Mouse (Mus musculus): ENCODE data around the gene Arl11. TPM values are rescaled to one million over a fixed set of nuclear protein-coding genes. Genes with fewer than 3 reads are reported as not detected.
"Not testable (repeated sequence)": the region's sequence is repeated elsewhere in the genome, so short reads cannot be mapped to it uniquely, and the experiment has no call there.

Arl11 gene
- polyA plus RNA-seq, 1 experiment from 2014 or later = 0.17 TPM

- Histone ChIP-seq H3K4me3 (no peak overlapping the region), H3K27me3 (no peaks in the 10 kb centered on the region), H3K4me1 (replicated peaks) (no peaks in the 10 kb centered on the region), H3K9ac (no peak overlapping the region), H3K36me3 (no peaks in the 10 kb centered on the region), H3K4me2 (no peak overlapping the region), H3K27ac (replicated peaks) (no peak overlapping the region), H3K9me3 (peaks cover 2% of the 10 kb centered on the region; the same call in 1 of the 2 replicates)
- no peak for ATAC-seq (ENCODE audit: low read depth)
- WGBS = 92% methylated on average over 2 of the region's 2 CpGs
Measured at GRCm38 (mm10) chr14:61302428-61302827, 7.1 kb upstream of the Arl11 start.

- 80% methylated on average over 4 of the region's 4 CpGs for WGBS
- Histone ChIP-seq H3K27me3 (no peaks in the 10 kb centered on the region), H3K9me3 (peaks cover 2% of the 10 kb centered on the region; the same call in 1 of the 2 replicates), H3K4me2 (no peak overlapping the region), H3K36me3 (no peaks in the 10 kb centered on the region), H3K4me1 (replicated peaks) (no peaks in the 10 kb centered on the region), H3K9ac (no peak overlapping the region), H3K27ac (replicated peaks) (no peak overlapping the region), H3K4me3 (no peak overlapping the region)
- ATAC-seq (ENCODE audit: low read depth) = no peak
Measured at GRCm38 (mm10) chr14:61303969-61304609, 5.5 kb upstream of the Arl11 start.

DNA sequence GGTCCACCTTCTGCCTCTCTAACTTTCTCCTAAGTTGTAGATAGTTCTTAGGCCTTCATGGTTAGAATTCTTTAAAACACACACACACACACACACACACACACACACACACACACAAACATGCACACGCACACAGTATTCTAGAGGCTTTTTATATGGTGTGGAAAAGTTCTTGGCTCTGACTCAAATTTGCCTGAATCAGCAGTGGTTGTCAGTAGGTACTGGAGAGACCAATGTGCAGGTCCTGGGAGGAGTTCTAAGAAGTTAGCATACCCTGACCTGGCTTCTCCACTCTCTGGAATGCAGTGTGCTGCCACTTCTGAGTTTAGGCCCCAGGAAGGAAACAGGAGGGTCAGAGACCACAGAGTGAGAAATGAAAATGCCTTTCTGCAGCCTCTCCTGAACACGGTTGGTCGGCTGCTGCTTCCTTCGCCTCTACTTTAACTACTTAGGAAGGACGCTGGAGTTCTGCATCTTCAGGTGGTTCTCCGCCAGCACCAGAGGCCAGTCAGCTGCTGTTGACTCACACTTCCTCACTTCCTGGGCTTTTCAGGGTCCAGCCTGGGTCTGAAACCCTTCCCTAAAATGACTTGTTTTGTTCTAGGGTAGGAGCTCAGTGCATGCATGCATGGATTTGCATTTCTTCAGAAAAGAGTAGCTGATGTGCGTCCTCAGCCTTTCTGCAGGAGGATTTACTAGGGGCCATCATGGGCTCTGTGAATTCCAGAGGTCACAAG is 651 bp downstream of the Arl11 start:
- H3K4me2 ChIP-seq = no peak overlapping the region
- no peak overlapping the region for H3K9ac ChIP-seq
- no peak overlapping the region for H3K27ac ChIP-seq (replicated peaks)
- H3K4me1 ChIP-seq (replicated peaks) = no peaks in the 10 kb centered on the region
- WGBS = 69% methylated on average over 7 of the region's 7 CpGs
- H3K27me3 ChIP-seq = no peaks in the 10 kb centered on the region
- no peaks in the 10 kb centered on the region for H3K9me3 ChIP-seq
- no peak overlapping the region for H3K4me3 ChIP-seq
- no peaks in the 10 kb centered on the region for H3K36me3 ChIP-seq
- ATAC-seq (ENCODE audit: low read depth) = no peak

- Histone ChIP-seq H3K27ac (replicated peaks) (no peak overlapping the region), H3K4me2 (no peak overlapping the region), H3K27me3 (no peaks in the 10 kb centered on the region), H3K4me3 (no peak overlapping the region), H3K9me3 (no peaks in the 10 kb centered on the region), H3K36me3 (no peaks in the 10 kb centered on the region), H3K9ac (no peak overlapping the region), H3K4me1 (replicated peaks) (no peaks in the 10 kb centered on the region)
- WGBS = 69% methylated on average over 12 of the region's 12 CpGs
- ATAC-seq (ENCODE audit: low read depth) = no peak
Measured at GRCm38 (mm10) chr14:61310963-61311362, 1.4 kb downstream of the Arl11 start.

- peak; percentile 32; the same call in 1 of the 2 replicates for ATAC-seq (ENCODE audit: low read depth)
- H3K4me3 ChIP-seq = no peak overlapping the region
- H3K27me3 ChIP-seq = no peaks in the 10 kb centered on the region
- no peaks in the 10 kb centered on the region for H3K9me3 ChIP-seq
- H3K4me1 ChIP-seq (replicated peaks) = no peaks in the 10 kb centered on the region
- H3K36me3 ChIP-seq = no peaks in the 10 kb centered on the region
- WGBS = 35% methylated on average over 4 of the region's 4 CpGs
- H3K27ac ChIP-seq (replicated peaks) = no peak overlapping the region
- H3K9ac ChIP-seq = no peak overlapping the region
- H3K4me2 ChIP-seq = no peak overlapping the region
Measured at GRCm38 (mm10) chr14:61316861-61317260, 7.3 kb downstream of the Arl11 start.

DNA sequence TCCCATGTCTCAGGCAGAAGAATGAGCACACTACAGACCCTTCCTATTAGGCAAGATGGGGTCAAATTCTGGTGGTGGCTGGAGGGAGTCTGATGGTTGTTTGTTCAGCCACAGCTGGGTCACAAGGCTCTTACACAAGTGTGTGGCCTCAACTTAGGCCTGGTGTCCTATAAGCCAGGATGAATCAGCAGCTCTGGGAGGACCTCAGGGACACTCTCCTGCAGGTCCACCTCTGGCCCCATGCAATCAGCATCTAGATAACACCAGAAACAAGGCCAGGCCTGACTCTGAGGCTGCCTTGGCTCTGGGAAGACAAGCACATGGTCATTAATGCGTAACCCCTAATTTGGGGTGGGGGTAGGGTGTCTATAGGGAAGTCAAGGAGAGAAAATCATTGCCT is 11.2 kb downstream of the Arl11 start:
- Histone ChIP-seq H3K4me2 (no peak overlapping the region), H3K9ac (no peak overlapping the region), H3K9me3 (peaks cover 11% of the 10 kb centered on the region), H3K4me1 (replicated peaks) (no peaks in the 10 kb centered on the region), H3K27me3 (no peaks in the 10 kb centered on the region), H3K4me3 (no peak overlapping the region), H3K27ac (replicated peaks) (no peak overlapping the region), H3K36me3 (no peaks in the 10 kb centered on the region)
- no peak for ATAC-seq (ENCODE audit: low read depth)
- WGBS = 88% methylated on average over 1 of the region's 1 CpGs

DNA sequence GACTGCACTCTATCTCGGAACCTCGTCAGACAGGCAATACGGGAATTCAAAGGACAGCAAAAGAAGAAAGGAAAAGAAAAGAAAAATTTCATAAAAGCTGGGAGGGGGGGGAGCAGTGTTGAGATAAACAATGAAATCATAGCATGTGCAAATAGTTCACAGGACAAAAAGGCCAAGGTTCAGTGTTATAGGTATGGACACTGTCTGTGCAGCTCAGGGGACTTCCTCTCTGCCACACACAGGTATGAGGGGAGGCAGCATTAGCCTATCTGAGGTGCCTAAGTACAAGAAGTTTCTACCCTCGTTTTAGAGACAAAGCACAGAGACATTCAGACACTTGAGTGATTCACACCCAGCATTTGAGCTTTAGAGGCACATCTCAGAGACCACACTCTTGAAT is 11.6 kb downstream of the Arl11 start:
- 90% methylated on average over 4 of the region's 4 CpGs for WGBS
- no peak for ATAC-seq (ENCODE audit: low read depth)
- Histone ChIP-seq H3K27ac (replicated peaks) (no peak overlapping the region), H3K4me1 (replicated peaks) (no peaks in the 10 kb centered on the region), H3K4me2 (no peak overlapping the region), H3K4me3 (no peak overlapping the region), H3K9ac (no peak overlapping the region), H3K27me3 (no peaks in the 10 kb centered on the region), H3K36me3 (no peaks in the 10 kb centered on the region), H3K9me3 (peaks cover 11% of the 10 kb centered on the region)

GRCm38 (mm10) chr14:61322740-61323139 is 13.2 kb downstream of the Arl11 start:
- Histone ChIP-seq H3K4me3 (no peak overlapping the region), H3K4me1 (replicated peaks) (peaks cover 4% of the 10 kb centered on the region; the same call in 1 of the 2 replicates), H3K4me2 (no peak overlapping the region), H3K27ac (replicated peaks) (no peak overlapping the region), H3K9me3 (peaks cover 11% of the 10 kb centered on the region), H3K36me3 (no peaks in the 10 kb centered on the region), H3K9ac (no peak overlapping the region), H3K27me3 (no peaks in the 10 kb centered on the region)
- no peak for ATAC-seq (ENCODE audit: low read depth)
- 94% methylated on average over 1 of the region's 1 CpGs for WGBS

GRCm38 (mm10) chr14:61327007-61327406 is 17.5 kb downstream of the Arl11 start:
- not testable (repeated sequence) for ATAC-seq (ENCODE audit: low read depth); H3K4me2 ChIP-seq; H3K36me3 ChIP-seq; H3K27me3 ChIP-seq; H3K9ac ChIP-seq; H3K27ac ChIP-seq (replicated peaks); H3K4me3 ChIP-seq
- H3K4me1 ChIP-seq (replicated peaks) = peaks cover 17% of the 10 kb centered on the region
- 23% methylated on average over 6 of the region's 6 CpGs for WGBS
- peaks cover 11% of the 10 kb centered on the region for H3K9me3 ChIP-seq

- peak; percentile 85 for ATAC-seq (ENCODE audit: low read depth)
- Histone ChIP-seq H3K4me1 (replicated peaks) (peaks cover 17% of the 10 kb centered on the region), H3K36me3 (no peaks in the 10 kb centered on the region), H3K9ac (peak overlapping the region; percentile 67), H3K4me3 (peak overlapping the region; percentile 29), H3K9me3 (peaks cover 4% of the 10 kb centered on the region; the same call in 1 of the 2 replicates), H3K27ac (replicated peaks) (peak overlapping the region; percentile 79), H3K4me2 (peak overlapping the region; percentile 55), H3K27me3 (no peaks in the 10 kb centered on the region)
- 36% methylated on average over 19 of the region's 19 CpGs for WGBS
Measured at GRCm38 (mm10) chr14:61327618-61328450, 18.3 kb downstream of the Arl11 start.

DNA sequence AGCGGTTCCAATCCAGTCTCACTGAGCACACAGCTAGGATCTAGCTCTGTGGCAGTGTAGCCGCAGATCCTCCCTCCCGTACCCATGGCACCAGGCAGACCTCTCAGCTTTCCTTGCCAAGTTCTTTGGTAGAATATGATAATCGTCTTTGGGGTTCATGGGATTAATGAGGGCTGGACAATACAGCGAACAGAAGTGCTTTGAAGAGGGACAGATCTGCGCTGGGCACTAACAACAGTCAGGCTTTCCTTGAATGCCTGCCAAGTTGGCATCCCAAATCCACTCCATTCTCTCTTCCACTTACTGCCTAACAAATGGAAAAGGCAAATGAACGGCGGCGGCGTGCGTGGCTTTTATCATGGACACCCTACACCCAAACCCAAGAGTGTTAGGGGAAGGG is 21.0 kb downstream of the Arl11 start:
- Histone ChIP-seq H3K27ac (replicated peaks) (peak overlapping the region; percentile 74), H3K4me1 (replicated peaks) (peaks cover 17% of the 10 kb centered on the region), H3K36me3 (no peaks in the 10 kb centered on the region), H3K27me3 (no peaks in the 10 kb centered on the region), H3K4me2 (peak overlapping the region; percentile 35), H3K9me3 (no peaks in the 10 kb centered on the region), H3K9ac (0 out of 2 replicates have a peak overlapping the region, but pooled peaks have one; percentile 23), H3K4me3 (no peak overlapping the region)
- WGBS = 55% methylated on average over 11 of the region's 11 CpGs
- ATAC-seq (ENCODE audit: low read depth) = peak; percentile 59

- peak overlapping the region; percentile 74 for H3K27ac ChIP-seq (replicated peaks)
- no peaks in the 10 kb centered on the region for H3K36me3 ChIP-seq
- H3K4me3 ChIP-seq = no peak overlapping the region
- no peaks in the 10 kb centered on the region for H3K9me3 ChIP-seq
- H3K4me1 ChIP-seq (replicated peaks) = peaks cover 17% of the 10 kb centered on the region
- H3K4me2 ChIP-seq = peak overlapping the region; percentile 35
- peak; percentile 78 for ATAC-seq (ENCODE audit: low read depth)
- no peak overlapping the region for H3K9ac ChIP-seq
- no peaks in the 10 kb centered on the region for H3K27me3 ChIP-seq
- 16% methylated on average over 13 of the region's 13 CpGs for whole genome bisulfite sequencing
Measured at GRCm38 (mm10) chr14:61330996-61331561, 21.5 kb downstream of the Arl11 start.
